Mouse (Mus musculus) limb, embryonic 11.5 days (tissue): ENCODE measurements around the gene Samt4. TPM values are rescaled to one million over a fixed set of nuclear protein-coding genes. Genes with fewer than 3 reads are reported as not detected.
"Not testable (repeated sequence)": the region's sequence is repeated elsewhere in the genome, so short reads cannot be mapped to it uniquely, and the experiment has no call there.

Source experiments
- ATAC-seq: fragments of 200-750 bp; cut with Nextera tagmentation; 2 replicates; pipeline ENCODE4 v1.8.0; 2017; ENCODE audit warnings: low read depth; ENCODE audit not compliant: insufficient number of reproducible peaks, low FRiP score, low TSS enrichment
- DNase-seq: peaks from one replicate; pipeline ENCODE4 v3.0.0-alpha.2; 2015; ENCODE audit warnings: low spot score
- H3K27ac ChIP-seq: fragments of 300-500 bp; sonication (generic); replicated peaks from 2 replicates; pipeline ENCODE4 v1.5.1; 2014; ENCODE audit warnings: low read depth, mild to moderate bottlenecking, low read length
- H3K27me3 ChIP-seq: fragments of 300-500 bp; sonication (generic); 2 replicates; pipeline ENCODE4 v1.6.1; 2014; ENCODE audit warnings: mild to moderate bottlenecking, low read length, mixed read lengths; ENCODE audit not compliant: control insufficient read depth, insufficient read depth
- H3K36me3 ChIP-seq: fragments of 300-500 bp; sonication (generic); 2 replicates; pipeline ENCODE4 v1.6.1; 2014; ENCODE audit warnings: mild to moderate bottlenecking, low read length, moderate library complexity, mixed read lengths; ENCODE audit not compliant: control insufficient read depth, insufficient read depth
- H3K4me1 ChIP-seq: fragments of 300-500 bp; sonication (generic); 2 replicates; pipeline ENCODE4 v1.6.1; 2014; ENCODE audit warnings: low read length, mixed read lengths; ENCODE audit not compliant: control insufficient read depth, insufficient read depth
- H3K4me2 ChIP-seq: fragments of 300-500 bp; sonication (generic); 2 replicates; pipeline ENCODE4 v1.6.1; 2014; ENCODE audit warnings: low read depth, mild to moderate bottlenecking, moderate library complexity; ENCODE audit not compliant: severe bottlenecking
- H3K4me3 ChIP-seq: fragments of 300-500 bp; sonication (generic); 2 replicates; pipeline ENCODE4 v1.5.1; 2014; ENCODE audit warnings: low read depth, low read length
- H3K9ac ChIP-seq: fragments of 300-500 bp; sonication (generic); 2 replicates; pipeline ENCODE4 v1.6.1; 2014; ENCODE audit warnings: mild to moderate bottlenecking, low read length
- H3K9me3 ChIP-seq: fragments of 300-500 bp; sonication (generic); 2 replicates; pipeline ENCODE4 v1.6.1; 2016; ENCODE audit warnings: low read length; ENCODE audit not compliant: control insufficient read depth
- WGBS: fragments of 180-500 bp; shearing (Covaris S2); extraction: QIAGEN DNeasy Blood & Tissue Kit; methylation state at CpG from one replicate; pipeline ENCODE4 v1.1.7; 2014; 5-methylcytosine and 5-hydroxymethylcytosine counted together
- polyA plus RNA-seq: library from polyadenylated mRNA; unstranded; fragments of >200 nt; fragmentation: Nextera tagmentation; extraction: Ambion mirVana; gene quantifications from 2 replicates; pipeline ENCODE4 v1.2.1, GENCODE M21; 2014

Samt4 gene
- not detected in 2 replicates for polyA plus RNA-seq

DNA sequence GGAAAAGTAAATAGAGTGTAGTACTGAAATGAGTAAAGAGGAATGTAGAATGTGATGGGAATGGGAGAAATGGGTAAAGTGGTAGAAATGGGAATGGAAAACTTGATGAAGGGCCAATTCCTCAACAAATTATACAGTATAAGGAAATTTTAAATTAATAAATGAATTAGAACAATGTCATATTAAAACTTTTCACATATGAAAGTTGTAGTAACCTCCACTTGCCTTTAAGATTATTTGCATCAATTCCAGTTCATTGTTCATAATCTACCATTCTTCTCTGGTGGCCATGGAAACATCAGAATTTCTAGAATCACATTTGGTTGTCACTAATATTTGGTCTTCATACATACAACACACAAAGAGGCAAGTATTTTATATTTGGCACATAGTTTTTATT, at the start of gene Samt4:
TSS of gene Samt4 (plus strand) at position 301 of the 400 bp plus-strand sequence.
- no peaks in the 10 kb centered on the region for H3K27me3 ChIP-seq
- H3K4me1 ChIP-seq, result no peaks in the 10 kb centered on the region
- no peak within 1 kb of the TSS for H3K4me2 ChIP-seq
- DNase-seq, result no peak
- H3K27ac ChIP-seq, result no peak within 1 kb of the TSS
- H3K4me3 ChIP-seq, result no peak within 1 kb of the TSS
- no peak within 1 kb of the TSS for H3K9ac ChIP-seq
- no peaks in the 10 kb centered on the region for H3K36me3 ChIP-seq
- H3K9me3 ChIP-seq, result no peaks in the 10 kb centered on the region; the same call in 1 of the 2 replicates
- no peak for ATAC-seq

DNA sequence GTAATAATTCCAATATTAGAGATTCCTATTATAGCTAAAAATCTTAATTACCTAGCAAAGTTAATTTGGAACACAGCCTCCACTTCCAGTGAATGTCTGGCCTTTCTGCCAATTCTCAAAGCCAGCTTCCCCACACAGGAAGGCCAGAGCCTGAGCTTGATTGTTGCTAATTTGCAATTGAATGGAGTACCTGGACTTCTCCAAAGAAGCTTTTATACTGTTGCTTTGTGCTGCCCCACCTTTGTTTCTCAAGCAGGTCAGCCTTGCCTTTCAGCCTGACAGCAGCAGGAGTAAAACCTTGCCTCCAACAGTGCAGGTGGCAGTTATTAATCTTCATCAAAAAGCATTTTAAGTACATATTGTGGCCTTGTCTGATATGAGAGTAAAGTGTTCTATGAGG, 38.1 kb upstream of the Samt4 start:
- H3K4me1 ChIP-seq, ATAC-seq, H3K4me2 ChIP-seq, H3K36me3 ChIP-seq, H3K9ac ChIP-seq, H3K27ac ChIP-seq, H3K27me3 ChIP-seq, H3K4me3 ChIP-seq, DNase-seq, H3K9me3 ChIP-seq: not testable (repeated sequence)

DNA sequence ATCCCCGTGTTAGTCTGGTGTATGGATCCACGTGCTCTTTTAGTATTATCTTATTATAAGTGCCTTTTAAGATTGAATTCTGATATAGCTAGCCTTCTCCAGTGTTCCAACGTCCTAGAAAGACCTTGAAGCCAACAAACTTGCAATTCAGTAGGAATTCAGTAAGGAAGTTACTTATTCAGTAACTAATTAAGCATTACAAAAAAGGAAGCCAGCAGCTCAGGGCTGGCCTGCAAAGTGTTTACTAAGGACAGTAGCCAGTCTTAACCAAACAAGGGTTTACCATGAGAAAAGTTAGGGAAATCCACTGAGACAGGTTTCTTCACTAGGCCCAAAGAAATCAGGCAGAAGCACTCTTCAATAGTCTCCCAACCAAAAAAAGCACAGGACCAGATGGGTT, 13.4 kb upstream of the Samt4 start:
- H3K4me2 ChIP-seq, H3K9me3 ChIP-seq, H3K27ac ChIP-seq, H3K4me3 ChIP-seq, DNase-seq, H3K27me3 ChIP-seq, H3K4me1 ChIP-seq, H3K36me3 ChIP-seq, ATAC-seq, H3K9ac ChIP-seq: not testable (repeated sequence)
- WGBS, result 79% methylated on average over 3 of the region's 3 CpGs

Other genes starting within 250 kb of the Samt4 start
- not detected in 2 replicates for gene 4930524N10Rik, start 138.6 kb upstream of the Samt4 start, polyA plus RNA-seq
- not detected in 2 replicates for gene Samt2, start 97.4 kb downstream of the Samt4 start, polyA plus RNA-seq